Mouse (Mus musculus): ENCODE measurements at regions not wholly inside any gene's neighbourhood (a gene's known extent, or its start where the extent isn't known, plus 50 kb on each side); places are given as distances from the start of the nearest gene placed in this dataset.

DNA sequence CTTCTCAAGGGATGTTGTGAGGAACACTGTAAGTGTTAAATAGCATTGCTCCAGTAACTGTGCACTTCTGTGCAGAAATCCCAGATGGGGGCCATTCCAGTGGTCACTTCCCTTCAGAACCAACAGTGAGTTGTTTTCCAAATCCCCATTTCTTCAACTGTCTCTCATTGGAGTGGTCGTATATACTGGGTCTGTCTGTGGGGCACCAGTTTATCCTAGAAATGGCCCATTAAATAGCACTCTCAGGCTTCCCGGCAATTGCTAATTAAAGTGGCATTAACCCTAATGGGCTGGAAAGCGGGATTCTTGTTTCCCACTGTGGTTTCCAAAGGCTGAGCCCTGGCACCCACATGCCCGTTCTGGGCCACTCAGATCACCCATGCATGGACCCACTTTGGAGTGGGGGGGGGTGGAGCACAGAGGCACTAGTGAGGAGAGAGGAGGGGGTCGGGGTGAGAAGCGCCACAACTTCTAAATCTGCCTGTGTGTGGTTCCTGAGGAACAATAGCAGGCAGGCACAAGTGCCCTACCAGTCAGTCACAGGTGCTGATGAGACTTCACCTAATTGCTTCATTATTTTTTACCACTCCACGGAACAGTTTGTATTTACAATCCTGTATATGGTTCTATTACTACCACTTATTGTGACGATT lies 78.1 kb downstream of the Fam204a start:
- in situ Hi-C loops (cut with MboI, MseI): loop anchor here (10.0 kb wide), 2 partner anchors 694 to 734 kb away; partner anchors contain the start of gene Emx2

DNA sequence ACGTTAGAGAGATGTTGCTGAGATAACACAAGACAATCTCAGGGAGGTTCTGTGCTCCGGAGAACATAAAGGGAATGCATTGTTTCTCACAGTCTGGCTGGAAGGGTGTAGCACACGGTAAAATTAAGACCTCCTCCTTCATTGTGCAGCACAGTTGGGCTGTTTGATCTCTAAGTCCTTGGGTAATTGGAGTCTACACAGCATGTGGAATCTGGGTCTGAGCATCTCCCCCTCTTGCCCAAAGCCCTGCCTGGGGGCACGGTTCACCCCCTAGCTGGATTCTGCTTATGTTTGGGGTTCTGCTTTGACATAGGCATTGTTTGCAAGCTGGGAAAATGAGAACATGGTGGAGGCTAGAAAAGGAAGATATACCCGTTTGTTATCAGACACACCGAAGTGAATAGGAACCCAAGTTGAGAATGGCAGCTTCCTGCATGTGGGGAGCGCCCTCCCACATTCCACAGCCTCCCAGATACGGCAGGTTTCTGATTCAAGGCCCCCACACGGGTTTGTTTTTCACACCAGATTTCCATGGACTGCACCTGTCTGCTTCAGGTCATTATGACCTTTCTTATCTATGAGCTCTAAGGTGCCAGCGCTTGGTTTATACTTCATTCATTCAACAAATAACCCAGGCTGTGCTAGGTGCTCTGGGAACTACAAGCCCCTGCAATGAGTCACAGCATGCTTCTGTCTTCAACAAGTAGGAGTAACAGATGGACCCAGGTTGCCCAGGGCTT lies 79.9 kb downstream of the Fam204a start:
- in situ Hi-C loops (cut with MboI, MseI): loop anchor here (10.0 kb wide), 2 partner anchors 692 to 732 kb away; partner anchors contain the start of gene Emx2

DNA sequence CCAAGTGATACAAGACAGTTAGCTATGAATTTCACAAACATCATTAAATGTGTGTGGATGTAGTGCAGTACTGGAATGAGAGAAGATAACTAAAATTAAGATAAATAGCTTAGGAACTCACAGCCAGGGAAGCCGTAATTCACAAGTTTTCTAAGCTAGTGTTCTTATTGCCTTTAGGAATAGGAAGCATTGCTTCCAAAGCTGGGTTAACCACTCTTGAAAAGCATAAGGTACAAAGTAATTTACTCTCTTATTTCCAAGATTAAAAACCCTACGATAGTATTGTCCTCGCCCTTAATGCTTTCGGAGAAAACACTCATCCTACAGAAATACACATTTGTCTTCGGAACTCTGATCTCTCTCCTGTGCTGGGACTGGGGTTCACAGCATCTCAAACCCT lies 81.3 kb downstream of the Fam204a start:
- in situ Hi-C loops (cut with MboI, MseI): loop anchor here (10.0 kb wide), 2 partner anchors 690 to 730 kb away; partner anchors contain the start of gene Emx2

DNA sequence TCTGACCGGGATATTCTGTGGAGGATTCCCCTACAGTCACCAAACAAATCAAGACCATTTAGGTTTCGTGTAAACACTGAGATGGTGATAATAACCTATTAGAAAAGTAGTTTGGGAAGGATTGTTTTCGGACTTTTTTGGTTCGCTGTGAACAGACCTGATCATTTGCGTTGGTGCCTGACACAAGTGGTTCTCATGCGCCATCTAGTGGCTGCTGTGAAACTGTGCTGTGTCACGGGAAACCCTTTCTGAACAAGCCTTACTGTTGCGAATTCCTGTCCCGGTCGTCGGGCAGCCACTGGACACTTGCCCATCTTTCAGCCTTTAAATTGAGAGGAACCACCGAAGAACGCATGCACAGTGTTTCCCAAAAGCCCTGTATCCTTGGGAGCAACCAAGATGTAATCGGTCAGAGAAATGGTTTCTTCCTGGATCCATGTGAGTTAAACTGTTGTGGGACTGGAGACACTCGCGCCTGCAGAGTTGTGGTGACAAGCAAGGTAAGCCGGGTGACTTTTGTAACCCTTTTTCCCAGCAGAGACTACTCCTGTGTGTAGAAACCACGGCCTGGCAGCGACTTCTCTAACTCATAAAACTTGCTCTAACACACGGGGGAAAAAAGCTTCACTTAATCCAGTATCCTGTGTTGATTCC lies 82.0 kb downstream of the Fam204a start:
- in situ Hi-C loops (cut with MboI, MseI): loop anchor here (10.0 kb wide), 2 partner anchors 690 to 730 kb away; partner anchors contain the start of gene Emx2

DNA sequence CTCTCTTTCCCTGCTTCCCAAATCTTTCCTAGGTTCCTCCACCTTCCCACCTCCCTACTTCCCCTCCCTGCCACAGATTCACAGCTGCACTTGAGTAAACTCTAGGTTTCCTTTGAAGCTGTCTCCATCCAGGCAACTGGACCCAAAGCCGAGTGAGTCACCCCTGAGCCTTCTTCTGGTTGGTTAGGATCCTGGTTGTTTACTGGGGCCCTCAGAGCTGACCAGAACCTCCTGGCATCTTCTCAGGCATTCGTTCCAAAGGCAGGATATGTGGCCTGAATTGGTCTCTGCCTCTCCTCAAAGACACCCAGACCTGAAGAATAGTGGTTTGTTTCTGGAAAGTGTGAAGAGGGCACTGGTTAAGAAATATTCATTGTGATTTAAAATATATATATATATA lies 87.6 kb downstream of the Fam204a start:
- in situ Hi-C loops (cut with MboI, MseI): loop anchor here (10.0 kb wide), 1 partner anchor 404 kb away; no protein-coding TSS in a partner anchor

DNA sequence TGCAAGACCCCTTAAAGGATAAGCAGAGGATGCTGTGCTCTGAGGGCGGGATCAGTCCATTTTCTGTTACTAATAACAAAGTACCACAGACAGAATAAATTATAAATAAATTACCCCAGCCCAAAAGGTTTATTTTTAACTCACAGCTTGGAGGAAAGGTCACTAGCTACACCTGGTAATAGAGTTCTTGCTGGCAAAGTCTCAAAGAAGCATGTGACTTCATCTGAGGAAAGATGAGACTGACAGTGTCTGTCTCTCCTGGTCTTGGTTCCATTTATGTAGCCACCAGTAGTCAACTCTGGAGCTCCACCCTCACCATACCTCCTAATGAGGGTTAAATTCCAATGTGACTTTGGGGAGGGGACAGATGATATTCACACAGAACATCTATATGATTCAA lies 90.0 kb downstream of the Fam204a start:
- in situ Hi-C loops (cut with MboI, MseI): loop anchor here (10.0 kb wide), 1 partner anchor 402 kb away; no protein-coding TSS in a partner anchor

DNA sequence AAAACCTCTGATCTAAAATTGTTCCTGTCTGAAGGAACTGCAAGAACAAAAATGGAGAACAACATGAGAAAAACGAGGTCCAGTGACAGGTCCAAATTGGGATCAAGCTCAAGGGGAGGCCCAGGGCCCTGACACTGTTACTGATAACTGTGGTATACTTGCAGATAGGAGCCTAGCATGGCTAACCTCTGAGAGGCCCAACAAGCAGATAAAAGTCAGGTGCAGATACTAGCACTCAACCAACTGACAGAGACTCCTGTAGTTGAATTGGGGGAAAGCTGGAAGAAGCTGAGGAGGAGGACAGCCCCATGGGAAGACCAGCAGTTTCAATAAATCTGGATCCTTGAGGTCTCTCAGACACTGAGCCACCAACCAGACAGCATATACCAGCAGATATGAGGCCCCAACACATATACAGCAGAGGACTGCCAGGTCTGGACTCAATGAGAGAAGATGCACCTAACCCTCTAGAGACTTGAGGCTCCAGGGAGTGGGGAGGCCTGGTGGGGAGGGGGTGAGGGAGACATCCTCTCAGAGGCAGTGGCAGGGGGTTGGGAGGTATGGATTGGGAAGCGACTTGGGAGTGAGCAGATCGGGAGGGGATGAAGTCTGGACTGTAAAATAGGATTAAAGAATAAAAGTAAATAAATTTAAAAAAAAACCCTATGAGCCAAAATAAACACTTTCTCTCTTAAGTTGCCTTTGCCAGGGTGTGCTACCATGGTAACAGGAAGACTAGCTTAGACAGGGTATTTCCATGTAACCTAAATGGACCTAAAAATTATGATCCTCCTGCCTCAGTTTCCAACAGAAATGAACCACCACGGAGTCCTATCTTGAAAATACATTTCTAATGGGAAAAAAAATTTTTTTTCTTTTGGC lies 91.8 kb downstream of the Fam204a start:
- in situ Hi-C loops (cut with MboI, MseI): loop anchor here (10.0 kb wide), 1 partner anchor 400 kb away; no protein-coding TSS in a partner anchor

DNA sequence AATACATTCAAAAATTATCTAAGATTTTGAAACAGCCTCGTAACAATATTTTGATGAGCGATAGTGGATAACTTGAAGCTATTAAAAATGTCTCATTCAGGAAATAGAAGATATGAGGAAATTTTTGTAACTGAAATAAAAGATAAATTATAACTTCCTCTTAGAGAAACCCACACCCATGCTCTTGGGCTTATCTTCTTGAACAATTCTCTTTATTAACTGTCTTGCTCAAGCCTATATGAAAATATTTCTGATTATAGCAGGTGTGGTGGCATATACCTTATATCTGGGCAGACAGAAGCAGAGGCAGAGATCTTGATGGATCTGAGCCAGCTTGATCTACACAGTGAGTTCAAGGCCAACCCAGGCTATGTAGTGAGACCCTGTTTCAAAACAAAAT lies 96.9 kb downstream of the Fam204a start:
- in situ Hi-C loops (cut with MboI, MseI): loop anchor here (10.0 kb wide), 1 partner anchor 395 kb away; no protein-coding TSS in a partner anchor

DNA sequence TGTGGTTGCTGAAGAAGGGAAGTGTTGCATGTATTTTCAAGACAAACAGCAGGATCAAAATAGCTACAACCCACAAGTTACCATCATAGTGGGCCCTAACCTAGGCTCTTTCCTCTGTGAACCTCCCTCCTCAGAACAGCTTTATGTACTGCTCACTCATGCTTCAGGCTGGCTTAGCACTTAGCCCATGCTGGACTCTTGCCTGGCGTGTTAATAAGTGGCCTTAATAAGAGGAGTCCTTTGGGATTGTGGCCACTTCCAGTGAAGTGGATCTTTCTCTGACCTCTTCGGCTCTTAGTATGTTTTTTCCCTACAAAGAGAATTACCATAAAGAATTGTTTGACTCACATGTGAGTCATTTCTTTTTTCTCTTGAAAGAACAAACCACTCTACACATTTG lies 101.9 kb downstream of the Fam204a start:
- in situ Hi-C loops (cut with MboI, MseI): no loop called here

DNA sequence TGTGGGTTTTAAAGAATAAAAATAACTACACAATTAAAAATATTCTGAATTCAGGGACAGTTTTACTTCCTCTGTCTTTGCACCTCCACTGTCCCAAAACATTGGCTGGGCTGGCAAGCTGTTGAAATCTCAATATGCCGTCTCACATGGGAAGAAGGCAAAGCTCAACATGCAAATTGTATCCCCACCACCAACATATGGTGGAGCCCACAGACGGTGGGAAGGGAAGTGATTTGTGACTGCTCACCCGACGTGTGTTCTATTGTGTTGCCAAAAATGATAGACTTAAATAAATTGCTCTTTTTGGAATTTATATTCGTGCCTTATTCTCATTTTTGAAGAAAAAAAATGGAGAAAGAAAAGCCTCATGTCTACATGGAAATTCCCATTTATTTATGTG lies 105.6 kb downstream of the Fam204a start:
- in situ Hi-C loops (cut with MboI, MseI): no loop called here

DNA sequence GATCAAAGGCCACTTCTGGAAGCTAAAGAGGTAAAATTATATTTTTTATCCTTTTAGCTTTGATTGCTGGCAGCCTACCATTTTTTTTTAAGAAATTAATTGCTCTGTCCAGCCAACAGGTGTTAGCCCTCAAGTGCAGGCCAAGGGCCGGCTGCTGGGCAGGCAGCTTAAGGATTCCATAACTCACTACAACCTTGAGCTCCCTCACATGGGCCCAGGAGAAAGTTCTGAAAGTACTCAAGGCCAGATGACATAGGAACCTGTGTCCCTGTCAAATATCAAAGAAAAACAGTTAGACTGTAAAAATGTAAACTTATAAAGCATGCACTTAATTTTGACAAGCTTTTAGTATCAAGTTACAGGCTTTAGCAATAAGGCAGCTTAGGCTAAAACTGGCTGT lies 107.5 kb downstream of the Fam204a start:
- in situ Hi-C loops (cut with MboI, MseI): no loop called here

DNA sequence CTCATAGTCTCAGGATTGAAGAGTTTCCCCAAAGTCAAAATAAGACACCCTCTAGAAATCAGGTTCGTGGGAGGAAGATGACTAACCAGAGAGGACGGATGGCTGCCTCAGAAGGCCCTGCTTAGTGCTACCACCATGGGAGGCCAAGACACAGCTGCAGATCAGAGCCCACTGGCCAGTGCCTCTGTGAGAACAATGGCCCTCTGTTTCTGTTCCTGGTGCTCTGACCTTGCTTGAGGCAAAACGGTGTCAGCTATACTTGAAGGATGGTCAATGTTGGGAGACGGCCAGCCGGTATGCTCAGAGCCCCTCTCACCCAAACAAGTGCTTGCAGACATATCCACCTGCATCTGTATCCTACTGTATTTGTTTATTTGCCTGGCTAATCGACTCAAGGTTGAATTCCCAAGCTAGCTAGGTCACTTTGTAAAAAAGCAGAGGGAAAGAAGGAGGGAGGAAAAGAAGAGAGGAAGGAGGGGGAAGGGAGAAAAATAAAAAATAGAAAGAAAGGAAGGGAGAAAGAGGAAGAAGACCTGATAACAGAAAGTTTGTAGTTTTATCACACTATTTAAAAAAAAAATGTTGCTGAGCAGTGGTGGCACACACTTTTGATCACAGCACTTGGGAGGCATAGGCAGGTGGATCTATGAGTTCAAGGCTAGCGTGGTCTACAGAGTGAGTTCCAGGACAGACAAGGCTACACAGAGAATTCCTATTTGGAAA lies 112.7 kb downstream of the Fam204a start:
- in situ Hi-C loops (cut with MboI, MseI): no loop called here

DNA sequence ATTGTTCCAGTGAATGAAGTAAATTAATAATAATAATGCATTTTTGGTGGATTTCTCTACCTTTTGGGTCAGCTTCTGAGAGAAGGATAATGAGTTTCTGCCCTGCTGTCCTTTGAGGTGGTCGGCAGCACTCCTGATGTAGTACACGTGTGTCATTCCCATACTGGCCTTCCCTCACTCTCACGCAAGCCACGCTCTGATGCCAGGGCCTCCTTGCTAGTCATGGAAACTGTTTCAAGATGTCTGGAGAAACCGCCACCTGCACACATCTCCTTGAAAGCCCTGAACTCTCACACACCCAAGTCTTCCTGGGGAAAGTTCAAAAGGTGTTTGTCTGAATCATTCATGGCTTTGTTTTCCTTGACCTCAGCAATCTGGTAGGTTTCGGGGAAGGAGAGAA lies 116.2 kb downstream of the Fam204a start:
- in situ Hi-C loops (cut with MboI, MseI): no loop called here

DNA sequence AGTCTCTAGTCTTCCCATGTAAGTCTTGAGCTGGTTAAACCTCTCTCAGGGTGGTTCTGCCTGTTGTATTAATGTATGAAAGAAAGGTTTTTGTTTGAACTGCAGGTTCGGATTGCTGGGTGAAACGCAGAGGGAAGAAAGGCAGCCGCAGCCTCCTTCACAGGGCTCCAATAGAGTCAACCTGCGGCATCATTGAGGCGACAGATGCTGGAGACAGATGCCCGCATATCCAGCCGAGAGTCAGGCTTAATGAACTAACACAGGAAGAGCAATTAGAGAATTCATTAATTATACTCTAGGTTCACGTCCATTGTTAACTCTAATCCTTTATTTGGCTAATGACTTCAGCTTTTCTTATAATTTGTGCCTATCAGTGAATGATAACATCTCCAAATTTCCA lies 117.0 kb downstream of the Fam204a start:
- in situ Hi-C loops (cut with MboI, MseI): no loop called here

DNA sequence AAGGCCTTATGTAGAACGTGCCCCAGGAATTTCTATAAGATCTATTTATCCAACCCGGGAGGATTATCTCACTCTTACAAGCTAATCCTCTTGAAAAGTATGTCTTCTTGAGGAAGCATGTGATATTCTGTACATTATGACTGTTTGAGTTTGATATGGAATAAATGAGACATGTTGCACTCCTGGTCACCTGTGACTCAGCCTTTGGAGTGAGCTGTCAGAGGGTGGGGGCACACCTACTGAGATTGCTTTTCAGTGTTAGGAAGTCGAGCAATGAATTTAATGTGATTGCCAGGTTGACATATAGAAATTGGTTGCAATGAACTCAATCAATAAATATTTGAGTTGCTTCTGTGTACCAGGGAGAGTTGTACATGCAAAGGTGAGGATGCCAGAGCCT lies 128.6 kb downstream of the Fam204a start:
- in situ Hi-C loops (cut with MboI, MseI): no loop called here

DNA sequence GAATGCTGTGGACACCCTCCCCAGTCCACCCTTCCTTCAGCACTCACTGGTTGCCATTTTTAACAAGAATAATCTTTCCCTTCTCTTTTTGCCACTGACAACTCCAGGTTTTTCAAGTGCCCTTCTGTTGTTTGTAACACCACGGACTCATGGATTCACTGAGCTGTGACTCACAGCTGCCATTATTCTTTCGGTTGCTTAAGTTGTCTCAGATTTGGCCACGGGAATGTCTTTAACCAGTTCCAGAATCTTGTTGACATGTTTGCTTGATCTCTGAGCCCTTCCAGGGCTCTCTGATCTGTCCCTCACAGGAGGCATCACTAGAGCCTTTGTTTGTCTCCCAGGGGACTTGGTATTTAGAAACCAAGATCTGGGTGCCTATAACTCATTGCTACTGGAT lies 131.5 kb upstream of the Rab11fip2 start:
- in situ Hi-C loops (cut with MboI, MseI): no loop called here

DNA sequence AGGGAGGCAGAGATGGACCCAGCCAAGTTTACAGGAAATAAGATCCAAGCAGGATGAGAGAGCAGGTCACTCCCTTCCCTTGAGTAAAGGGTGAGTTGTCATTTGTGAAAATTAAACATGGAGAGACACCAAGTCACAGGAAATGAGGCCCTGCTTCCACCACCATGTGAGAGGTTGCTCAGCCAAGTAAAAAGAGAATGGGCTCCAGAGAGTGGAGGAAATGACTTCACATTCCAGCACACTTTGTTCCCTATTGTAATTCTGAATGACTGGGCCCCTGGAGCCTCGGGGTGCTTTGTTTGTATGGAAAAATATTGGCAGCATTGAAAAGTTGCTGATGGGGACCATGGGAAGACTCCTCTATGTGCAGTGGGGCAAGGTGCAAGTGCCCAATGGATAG lies 129.9 kb upstream of the Rab11fip2 start:
- in situ Hi-C loops (cut with MboI, MseI): no loop called here

DNA sequence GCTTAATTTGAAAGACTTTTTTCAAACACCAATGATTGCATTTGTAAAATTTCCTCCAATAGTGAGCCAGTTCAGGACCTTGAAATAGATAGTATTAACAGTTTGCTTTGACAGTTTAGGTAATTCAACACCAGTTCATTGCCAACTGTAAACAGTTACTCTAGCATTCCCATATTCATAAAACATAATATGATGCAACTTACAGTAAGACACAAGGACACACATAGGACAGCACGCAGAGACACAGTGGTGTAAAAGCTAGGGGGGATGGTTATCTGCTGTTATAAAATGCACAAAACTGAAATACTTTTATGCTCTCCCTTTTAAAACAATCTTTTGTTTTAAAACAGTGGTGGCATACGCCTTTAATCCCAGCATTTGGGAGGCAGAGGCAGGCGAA lies 122.7 kb upstream of the Rab11fip2 start:
- in situ Hi-C loops (cut with MboI, MseI): no loop called here

DNA sequence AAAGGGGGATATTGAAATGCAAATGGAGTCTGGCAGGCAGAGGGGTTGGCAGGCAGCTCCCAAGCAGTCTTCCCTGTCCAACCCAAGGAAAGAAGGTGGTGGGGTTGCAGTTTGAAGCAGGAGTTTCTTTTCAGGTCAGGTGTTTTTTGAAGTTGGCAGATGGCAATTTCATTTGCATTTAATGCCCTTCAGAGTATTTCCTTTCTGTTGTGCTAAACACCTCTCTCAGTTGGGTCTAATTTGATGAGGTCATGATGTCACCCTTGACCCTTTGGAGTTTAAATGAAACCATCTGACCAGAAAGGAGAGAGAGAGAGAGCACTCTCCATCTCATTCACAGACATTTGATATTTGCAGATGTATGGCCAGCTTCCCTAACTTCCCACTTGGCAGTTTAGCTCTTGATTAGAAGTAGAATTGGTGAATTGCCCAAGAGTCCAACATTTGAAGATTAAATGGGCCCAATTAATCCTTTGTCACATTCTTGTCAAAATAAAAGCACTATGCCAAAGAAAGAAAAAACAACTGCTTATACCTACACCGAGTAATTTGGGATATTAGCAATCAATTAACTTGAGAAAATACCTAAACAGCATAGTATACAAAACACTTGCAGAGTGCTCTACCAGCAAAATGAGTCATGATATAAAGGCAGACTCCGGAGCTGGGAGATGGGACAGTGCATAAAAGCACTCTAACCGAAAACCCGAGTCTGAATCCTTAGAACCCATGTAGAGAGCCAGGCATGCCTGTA lies 111.8 kb upstream of the Rab11fip2 start:
- in situ Hi-C loops (cut with MboI, MseI): no loop called here

DNA sequence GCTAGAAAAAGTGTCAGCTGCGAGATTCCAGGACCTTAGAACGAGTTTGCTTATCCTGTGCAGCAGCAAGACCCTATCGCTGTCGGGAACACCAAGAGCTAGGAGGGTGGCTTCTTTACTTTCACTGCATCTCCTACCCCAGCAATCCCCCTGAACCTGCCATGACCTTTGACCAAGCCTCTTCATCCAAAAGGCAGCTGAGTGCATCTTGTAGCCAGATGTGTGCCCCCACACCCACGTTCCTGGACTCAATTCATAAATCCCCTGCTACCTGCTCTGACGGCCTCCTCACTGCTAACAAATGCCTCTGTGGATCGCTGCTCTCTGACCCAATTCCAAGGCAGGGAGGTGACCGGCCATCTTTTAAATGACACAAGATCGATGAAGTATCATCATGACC lies 107.7 kb upstream of the Rab11fip2 start:
- in situ Hi-C loops (cut with MboI, MseI): no loop called here

Data from T-helper 1 cell (primary cell).